Mouse (Mus musculus) limb, embryonic 11.5 days (tissue): ENCODE results near the gene Fkbp9. TPM values are rescaled to one million over a fixed set of nuclear protein-coding genes. Genes with fewer than 3 reads are reported as not detected.

Experiments
- polyA plus RNA-seq: library from polyadenylated mRNA; unstranded; fragments of >200 nt; fragmentation: Nextera tagmentation; extraction: Ambion mirVana; gene quantifications from 2 replicates; pipeline ENCODE4 v1.2.1, GENCODE M21; 2014

Gene Fkbp9
- polyA plus RNA-seq, 1 experiment from 2014 or later = 73.0 TPM

Other genes starting within 250 kb of the Fkbp9 start
- 234 and 235 TPM in 2 replicates for gene Lsm5, start 127.3 kb upstream of the Fkbp9 start, polyA plus RNA-seq
- 16.5 and 18.7 TPM in 2 replicates for gene Avl9, start 117.2 kb upstream of the Fkbp9 start, polyA plus RNA-seq
- gene Kbtbd2, start 34.2 kb upstream of the Fkbp9 start, polyA plus RNA-seq = 34.6 and 40.3 TPM in 2 replicates
- gene Nt5c3, start 91.9 kb downstream of the Fkbp9 start, polyA plus RNA-seq = 61.6 and 64.9 TPM in 2 replicates
- 0.16 and 0.35 TPM in 2 replicates for gene Vmn1r4, start 92.0 kb downstream of the Fkbp9 start, polyA plus RNA-seq
- gene Vmn1r5, start 138.2 kb downstream of the Fkbp9 start, polyA plus RNA-seq = not detected in 2 replicates
- not detected in 2 replicates for gene Vmn1r6, start 165.2 kb downstream of the Fkbp9 start, polyA plus RNA-seq
- not detected in 2 replicates for gene Vmn1r7, start 193.3 kb downstream of the Fkbp9 start, polyA plus RNA-seq
- not detected in 2 replicates for gene Vmn1r8, start 200.2 kb downstream of the Fkbp9 start, polyA plus RNA-seq
- not detected in 2 replicates for gene Vmn1r9, start 234.7 kb downstream of the Fkbp9 start, polyA plus RNA-seq